Mouse (Mus musculus) liver, embryonic 14.5 days (tissue): ENCODE results near the gene Atp6v1fnb. TPM values are rescaled to one million over a fixed set of nuclear protein-coding genes. Genes with fewer than 3 reads are reported as not detected.
A peak's percentile ranks its signal among the peaks of the same experiment; 100 is the strongest.

Source experiments
- ATAC-seq: fragments of 200-750 bp; cut with Nextera tagmentation; 2 replicates; pipeline ENCODE4 v1.8.0; 2017; ENCODE audit warnings: moderate number of reproducible peaks, mild to moderate bottlenecking, moderate library complexity; ENCODE audit not compliant: insufficient read depth
- DNase-seq, 3 experiments: peaks; one replicate each; pipeline ENCODE4 v3.0.0-alpha.2; 2012 to 2013; ENCODE audit warnings: low read depth in 3 of 3, low spot score in 3 of 3
- H3K27ac ChIP-seq: fragments of 300-500 bp; sonication (generic); 2 replicates; pipeline ENCODE4 v1.5.1; 2014; ENCODE audit warnings: moderate library complexity, mild to moderate bottlenecking, control low read depth, inconsistent platforms
- H3K27me3 ChIP-seq: fragments of 300-500 bp; sonication (generic); 2 replicates; pipeline ENCODE4 v1.6.1; 2014; ENCODE audit warnings: mild to moderate bottlenecking, low read length, moderate library complexity; ENCODE audit not compliant: control insufficient read depth, insufficient read depth
- H3K36me3 ChIP-seq: fragments of 300-500 bp; sonication (generic); replicated peaks from 2 replicates; pipeline ENCODE4 v1.6.1; 2014; ENCODE audit warnings: low read depth; ENCODE audit not compliant: control insufficient read depth, insufficient read depth
- H3K4me1 ChIP-seq, 2 experiments: fragments of 200-500 bp in 1 of 2; fragments of 300-500 bp in 1 of 2; sonication (generic) in 1 of 2; replicated peaks; 2 replicates each; pipeline ENCODE4 v1.6.1; 2012 to 2014; ENCODE audit warnings: antibody characterized with exemption in 1 of 2, inconsistent platforms in 1 of 2, low read length in 1 of 2; ENCODE audit not compliant: control insufficient read depth in 2 of 2, insufficient read depth in 2 of 2
- H3K4me2 ChIP-seq: fragments of 300-500 bp; sonication (generic); 2 replicates; pipeline ENCODE4 v1.6.1; 2014; ENCODE audit warnings: low read depth, mild to moderate bottlenecking, control low read depth, moderate library complexity
- H3K4me3 ChIP-seq, 2 experiments: fragments of 200-500 bp in 1 of 2; fragments of 300-500 bp in 1 of 2; sonication (generic) in 1 of 2; 2 replicates each; pipeline ENCODE4 v1.5.1; 2012 to 2014; ENCODE audit warnings: low read depth in 2 of 2, low read length in 2 of 2, mild to moderate bottlenecking in 2 of 2, control low read depth in 1 of 2, inconsistent platforms in 1 of 2, moderate library complexity in 1 of 2; ENCODE audit not compliant: insufficient read depth in 1 of 2
- H3K9ac ChIP-seq: fragments of 300-500 bp; sonication (generic); replicated peaks from 2 replicates; pipeline ENCODE4 v1.6.1; 2014; ENCODE audit warnings: mild to moderate bottlenecking, control low read depth, moderate library complexity
- H3K9me3 ChIP-seq: fragments of 300-500 bp; sonication (generic); 2 replicates; pipeline ENCODE4 v1.6.1; 2016; ENCODE audit warnings: low read length, mixed read lengths; ENCODE audit not compliant: control insufficient read depth
- CTCF ChIP-seq: IDR thresholded peaks from 2 replicates; pipeline ENCODE4 v1.5.1; 2016; ENCODE audit warnings: antibody characterized with exemption, low read depth, control low read depth
- EP300 ChIP-seq: IDR thresholded peaks from 2 replicates; pipeline ENCODE4 v1.6.1; 2016; ENCODE audit warnings: antibody characterized with exemption, low read depth
- WGBS: fragments of 180-500 bp; shearing (Covaris S2); extraction: QIAGEN DNeasy Blood & Tissue Kit; methylation state at CpG from one replicate; pipeline ENCODE4 v1.1.7; 2014; ENCODE audit not compliant: insufficient replicate concordance; 5-methylcytosine and 5-hydroxymethylcytosine counted together
- polyA plus RNA-seq, 2 experiments: library from polyadenylated mRNA; depleted of rRNA in 1 of 2; stranded (reverse) in 1 of 2; unstranded in 1 of 2; fragments of >200 nt; fragmentation: Nextera tagmentation in 1 of 2; extraction: Ambion mirVana in 1 of 2; gene quantifications; 2 replicates each; pipeline versions ENCODE4 v1.2.1 to v1.2.3; 2012 to 2014

Atp6v1fnb gene
- polyA plus RNA-seq, 2 experiments = not detected

DNA sequence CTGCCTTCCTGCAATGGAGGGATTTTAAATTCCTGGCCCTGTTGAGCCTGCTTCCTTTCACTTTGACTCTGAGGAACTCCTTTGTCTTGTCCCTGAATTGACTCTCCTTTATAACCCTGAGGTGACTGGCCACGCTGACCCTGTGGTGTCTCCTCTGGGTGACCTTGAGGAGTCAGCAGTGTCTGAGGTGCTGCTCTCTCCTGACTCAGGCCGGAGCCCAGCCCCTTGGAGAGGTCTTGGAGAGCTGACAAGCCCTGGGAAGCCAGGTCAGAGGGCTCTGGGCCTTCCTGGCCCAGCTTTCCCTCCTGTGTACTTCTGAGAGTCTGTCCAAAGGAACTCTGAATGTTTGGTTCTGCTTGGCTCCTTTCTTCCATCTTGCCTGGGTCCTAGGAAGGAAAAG is 3.5 kb downstream of the Atp6v1fnb start:
- 57% methylated on average over 2 of the region's 2 CpGs for WGBS
- H3K36me3 ChIP-seq = no peaks in the 10 kb centered on the region; the same call in 1 of the 2 replicates
- H3K9ac ChIP-seq = no peak overlapping the region
- DNase-seq (no peak), ATAC-seq (no peak)
- TF ChIP-seq EP300 = no peak
- no peak for TF ChIP-seq CTCF
- H3K4me1 ChIP-seq = no peaks in the 10 kb centered on the region
- no peak overlapping the region; a peak in 1 of 4 replicates for H3K4me3 ChIP-seq
- no peaks in the 10 kb centered on the region; the same call in none of the 2 replicates for H3K27me3 ChIP-seq
- no peak overlapping the region for H3K27ac ChIP-seq
- no peaks in the 10 kb centered on the region for H3K9me3 ChIP-seq
- peak overlapping the region; percentile 79 for H3K4me2 ChIP-seq

DNA sequence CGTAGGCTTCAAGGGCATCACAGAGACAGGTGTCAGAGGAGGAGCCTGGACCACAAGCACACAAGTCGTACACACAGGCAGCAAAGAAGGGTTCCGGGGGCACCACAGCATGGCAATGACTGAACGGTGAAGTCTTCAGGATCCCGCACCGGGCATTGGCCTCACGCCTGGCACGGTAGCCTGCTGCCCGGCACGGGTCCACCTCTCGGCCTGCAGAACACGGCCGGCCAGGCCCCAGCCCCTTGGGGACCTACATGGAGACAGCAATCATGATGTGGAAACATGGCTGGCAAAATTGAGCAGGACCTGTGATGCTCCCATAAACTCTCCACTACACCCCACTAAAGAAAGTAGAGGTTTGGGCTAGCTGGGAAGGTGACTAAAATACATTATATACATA is 11.5 kb downstream of the Atp6v1fnb start:
- H3K27me3 ChIP-seq = no peaks in the 10 kb centered on the region; the same call in 1 of the 2 replicates
- H3K9me3 ChIP-seq = no peaks in the 10 kb centered on the region
- 78% methylated on average over 13 of the region's 13 CpGs for WGBS
- H3K4me3 ChIP-seq = no peak overlapping the region
- no peak overlapping the region for H3K9ac ChIP-seq
- no peak for TF ChIP-seq CTCF
- TF ChIP-seq EP300 = no peak
- DNase-seq (no peak), ATAC-seq (no peak)
- no peaks in the 10 kb centered on the region for H3K4me1 ChIP-seq
- no peak overlapping the region for H3K4me2 ChIP-seq
- H3K27ac ChIP-seq = no peak overlapping the region
- no peaks in the 10 kb centered on the region for H3K36me3 ChIP-seq

DNA sequence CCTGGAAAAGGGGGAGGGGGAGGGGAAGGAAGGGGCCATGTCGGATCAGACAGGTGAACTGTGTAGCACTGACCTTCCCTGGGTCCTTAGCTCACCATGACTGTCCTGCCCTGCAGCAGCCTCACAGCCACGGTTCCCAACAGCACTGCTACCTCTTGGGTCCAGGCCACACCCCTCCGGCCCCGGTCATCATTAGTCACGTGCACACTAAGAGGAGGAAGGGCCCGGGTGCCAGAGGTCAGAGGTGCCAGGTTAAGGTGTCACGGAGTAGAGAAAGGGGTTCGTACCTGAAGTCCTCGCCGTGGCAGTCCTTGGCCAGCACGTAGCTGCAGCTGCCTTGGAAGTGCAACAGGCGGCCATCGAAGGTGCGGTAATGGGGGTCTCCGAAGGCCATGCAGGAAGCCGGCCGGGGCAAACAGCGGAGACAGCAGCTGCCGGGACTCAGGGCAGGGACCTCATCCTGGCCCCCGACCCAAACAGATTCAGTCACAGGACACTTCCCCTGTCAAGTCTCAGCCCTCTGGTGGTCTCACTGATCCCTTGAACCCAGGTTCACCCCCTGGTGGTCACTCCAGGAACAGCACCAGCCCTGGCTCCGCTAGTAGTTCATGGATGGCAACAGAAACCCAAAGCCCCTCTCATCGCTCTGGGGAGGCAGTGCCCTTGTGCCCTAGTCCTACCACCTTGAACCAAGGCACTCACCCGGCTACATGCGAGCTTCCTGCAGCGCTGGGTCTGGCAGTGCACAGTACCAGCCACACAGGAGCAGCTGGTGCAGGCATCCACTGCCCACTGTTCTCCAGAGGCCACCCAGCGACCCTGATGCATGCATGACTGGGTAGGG is 13.7 kb downstream of the Atp6v1fnb start:
- ATAC-seq (peak; percentile 69), DNase-seq (peak in 1 of 3 experiments; percentile 32)
- H3K27ac ChIP-seq = no peak overlapping the region
- H3K9me3 ChIP-seq = no peaks in the 10 kb centered on the region
- H3K4me1 ChIP-seq = no peaks in the 10 kb centered on the region
- WGBS = 4% methylated on average over 26 of the region's 26 CpGs
- no peak overlapping the region for H3K9ac ChIP-seq
- H3K4me3 ChIP-seq = peak overlapping the region; percentile 23 to 44; a peak in 3 of 4 replicates
- TF ChIP-seq CTCF (peak; percentile 92), EP300 (no peak)
- peak overlapping the region; percentile 51 for H3K4me2 ChIP-seq
- H3K27me3 ChIP-seq = no peaks in the 10 kb centered on the region; the same call in 1 of the 2 replicates
- no peaks in the 10 kb centered on the region for H3K36me3 ChIP-seq

DNA sequence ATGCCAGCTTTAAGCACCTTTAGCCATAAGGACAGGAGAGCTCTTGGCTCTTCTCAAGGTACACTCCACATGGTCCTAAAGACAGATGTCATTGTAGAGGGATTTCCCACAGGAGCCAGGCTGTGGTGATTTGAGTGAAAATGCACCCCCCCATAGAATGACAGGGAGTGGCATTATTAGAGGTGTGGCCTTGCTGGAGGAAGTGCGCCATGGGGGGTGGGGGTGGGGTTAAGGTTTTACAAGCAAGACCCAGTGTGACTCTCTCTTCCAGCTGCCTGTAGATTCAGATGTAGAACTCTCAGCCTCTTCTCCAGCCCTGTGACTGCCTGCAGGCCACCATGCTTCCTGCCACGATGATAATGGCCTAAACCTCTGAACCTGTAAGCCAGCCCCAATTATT is 14.7 kb downstream of the Atp6v1fnb start:
- Histone ChIP-seq H3K27ac (no peak overlapping the region), H3K4me1 (no peaks in the 10 kb centered on the region), H3K4me2 (no peak overlapping the region), H3K9me3 (no peaks in the 10 kb centered on the region), H3K9ac (no peak overlapping the region), H3K27me3 (no peaks in the 10 kb centered on the region; the same call in 1 of the 2 replicates), H3K36me3 (no peaks in the 10 kb centered on the region), H3K4me3 (no peak overlapping the region)
- 37% methylated on average over 2 of the region's 2 CpGs for WGBS
- ATAC-seq (no peak), DNase-seq (no peak)
- TF ChIP-seq EP300 (no peak), CTCF (no peak)

DNA sequence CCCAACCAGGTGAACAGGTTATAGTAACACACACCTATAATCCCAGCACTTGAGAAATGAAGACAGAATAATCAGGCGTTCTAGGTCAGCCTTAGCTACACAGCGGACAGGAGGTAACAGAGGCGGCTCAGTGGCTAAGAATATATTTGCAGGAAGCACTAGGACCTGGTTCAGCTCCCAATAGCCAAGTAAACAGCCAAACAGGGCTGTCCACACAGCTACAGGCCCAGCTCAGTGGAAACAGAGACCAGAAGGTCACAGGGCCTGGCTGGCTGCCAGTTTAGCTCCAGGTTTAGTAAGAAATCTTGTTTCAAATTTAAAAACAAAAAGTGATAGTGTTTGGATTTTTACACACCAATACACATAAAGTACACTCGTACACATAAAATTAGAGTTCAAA is 22.9 kb downstream of the Atp6v1fnb start:
- WGBS = 53% methylated on average over 4 of the region's 4 CpGs
- Histone ChIP-seq H3K4me2 (no peak overlapping the region), H3K4me3 (no peak overlapping the region), H3K4me1 (no peaks in the 10 kb centered on the region), H3K9ac (no peak overlapping the region), H3K27ac (no peak overlapping the region), H3K36me3 (no peaks in the 10 kb centered on the region), H3K27me3 (peaks cover 20% of the 10 kb centered on the region), H3K9me3 (no peaks in the 10 kb centered on the region)
- ATAC-seq (no peak), DNase-seq (peak in 1 of 3 experiments; percentile 11)
- no peak for TF ChIP-seq EP300
- no peak for TF ChIP-seq CTCF
